Mouse (Mus musculus): ENCODE measurements at regions not wholly inside any gene's neighbourhood (a gene's known extent, or its start where the extent isn't known, plus 50 kb on each side); places are given as distances from the start of the nearest gene placed in this dataset.

DNA sequence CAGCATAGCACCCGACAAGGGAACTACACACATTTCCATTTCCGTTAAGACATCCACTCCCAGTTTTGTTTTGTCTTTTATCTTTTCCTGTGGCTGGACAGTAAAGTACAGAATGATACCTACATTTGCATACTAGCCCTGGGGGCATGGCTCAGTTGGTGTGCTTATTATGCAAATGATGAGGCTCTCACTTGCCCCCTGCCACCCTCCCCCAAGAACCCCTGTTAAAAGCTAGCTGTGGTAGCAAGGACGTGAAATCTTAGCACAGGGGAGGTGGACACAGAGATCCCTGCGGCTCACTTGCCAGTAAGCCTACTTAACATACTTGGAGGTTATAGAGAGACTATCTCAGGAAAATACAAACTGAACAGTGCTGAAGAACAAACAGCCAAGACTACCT is 375.2 kb upstream of the B3galt2 start:
- DNase-seq (no peak), ATAC-seq (no peak)
- WGBS (ENCODE audit: insufficient replicate concordance) = 61% methylated on average over 4 of the region's 4 CpGs
- H3K9me3 ChIP-seq (ENCODE audit: low read length) = no peaks in the 10 kb centered on the region
- no peak overlapping the region for H3K4me3 ChIP-seq (ENCODE audit: low read depth, low read length)
- no peak for TF ChIP-seq EP300 (IDR thresholded peaks at IDR 0.05; ENCODE audit: low read depth)
- TF ChIP-seq CTCF (IDR thresholded peaks at IDR 0.05; ENCODE audit: low read depth) = no peak
- H3K36me3 ChIP-seq (replicated peaks; ENCODE audit: insufficient read depth, low read length) = no peaks in the 10 kb centered on the region
- no peak overlapping the region for H3K4me2 ChIP-seq (ENCODE audit: low read depth, low read length)
- H3K4me1 ChIP-seq (ENCODE audit: insufficient read depth) = no peaks in the 10 kb centered on the region
- H3K27ac ChIP-seq (ENCODE audit: low read depth) = no peak overlapping the region
- H3K27me3 ChIP-seq (ENCODE audit: insufficient read depth, low read length) = no peaks in the 10 kb centered on the region
- H3K9ac ChIP-seq (replicated peaks) = no peak overlapping the region

DNA sequence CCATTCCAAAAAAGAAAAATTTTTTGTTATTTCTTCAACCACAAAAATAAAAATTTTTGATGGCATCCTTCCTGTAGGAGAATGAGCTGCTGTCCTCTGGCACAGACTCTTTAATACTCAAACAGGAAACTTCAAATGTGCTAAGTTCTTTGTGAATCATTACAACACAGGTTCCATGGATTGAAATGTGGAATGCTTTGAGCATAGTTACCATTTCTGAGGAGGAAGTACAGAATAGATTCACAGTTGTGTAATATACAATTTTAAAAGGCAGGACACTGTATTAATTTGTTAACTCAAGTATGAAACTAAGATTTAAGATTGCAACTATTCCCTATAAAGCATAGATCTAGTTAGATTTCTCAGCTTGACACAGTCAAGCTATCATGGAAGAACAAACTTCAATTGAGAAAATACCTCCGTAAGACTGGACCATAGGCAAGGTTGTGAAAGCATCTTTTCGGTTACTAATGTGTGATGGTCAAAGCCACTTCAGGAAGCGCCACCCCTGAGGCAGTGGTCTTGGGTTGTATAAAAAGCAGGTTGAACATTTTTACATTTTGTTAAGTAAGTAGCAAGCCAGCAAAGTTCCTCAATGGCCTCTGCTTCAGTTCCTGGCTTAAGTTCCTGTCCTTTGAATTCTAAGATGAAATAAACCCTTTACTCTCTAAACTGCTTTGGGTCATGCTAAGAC is 354.0 kb upstream of the B3galt2 start:
- Histone ChIP-seq H3K9ac (replicated peaks) (no peak overlapping the region), H3K9me3 (ENCODE audit: low read length) (no peaks in the 10 kb centered on the region), H3K27me3 (ENCODE audit: insufficient read depth, low read length) (no peaks in the 10 kb centered on the region), H3K4me2 (ENCODE audit: low read depth, low read length) (no peak overlapping the region), H3K4me1 (ENCODE audit: insufficient read depth) (no peaks in the 10 kb centered on the region), H3K4me3 (ENCODE audit: low read depth, low read length) (no peak overlapping the region), H3K36me3 (replicated peaks; ENCODE audit: insufficient read depth, low read length) (no peaks in the 10 kb centered on the region), H3K27ac (ENCODE audit: low read depth) (no peak overlapping the region)
- ATAC-seq (no peak), DNase-seq (no peak)
- TF ChIP-seq CTCF (IDR thresholded peaks at IDR 0.05; ENCODE audit: low read depth) (no peak), EP300 (IDR thresholded peaks at IDR 0.05; ENCODE audit: low read depth) (no peak)
- WGBS (ENCODE audit: insufficient replicate concordance) = 73% methylated on average over 3 of the region's 3 CpGs

DNA sequence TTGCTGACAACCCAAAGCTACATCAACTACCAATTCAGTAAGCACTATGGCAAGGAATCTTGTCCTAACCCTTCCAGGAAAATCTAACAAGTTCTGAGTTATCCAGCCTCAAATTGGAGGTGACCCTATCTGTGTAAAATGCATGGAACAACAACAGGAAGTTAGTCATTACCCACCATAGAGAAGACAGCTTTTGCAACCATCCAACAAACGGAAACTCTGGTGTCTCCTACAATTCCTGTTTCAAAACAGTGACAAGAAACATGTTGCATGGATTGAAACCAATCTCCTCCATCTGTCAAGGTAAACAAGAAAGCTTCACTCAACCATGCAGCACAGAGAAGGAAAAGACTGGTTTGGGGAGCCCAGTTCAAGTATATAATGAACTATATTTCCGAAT is 353.0 kb upstream of the B3galt2 start:
- H3K36me3 ChIP-seq (replicated peaks; ENCODE audit: insufficient read depth, low read length) = no peaks in the 10 kb centered on the region
- no peaks in the 10 kb centered on the region for H3K9me3 ChIP-seq (ENCODE audit: low read length)
- no peak for DNase-seq
- H3K4me3 ChIP-seq (ENCODE audit: low read depth, low read length) = no peak overlapping the region
- H3K4me1 ChIP-seq (ENCODE audit: insufficient read depth) = no peaks in the 10 kb centered on the region
- no peak overlapping the region for H3K9ac ChIP-seq (replicated peaks)
- TF ChIP-seq EP300 (IDR thresholded peaks at IDR 0.05; ENCODE audit: low read depth) = no peak
- TF ChIP-seq CTCF (IDR thresholded peaks at IDR 0.05; ENCODE audit: low read depth) = no peak
- no peaks in the 10 kb centered on the region for H3K27me3 ChIP-seq (ENCODE audit: insufficient read depth, low read length)
- H3K4me2 ChIP-seq (ENCODE audit: low read depth, low read length) = no peak overlapping the region
- WGBS (ENCODE audit: insufficient replicate concordance) = 59% methylated on average over 2 of the region's 2 CpGs
- ATAC-seq = no peak
- no peak overlapping the region for H3K27ac ChIP-seq (ENCODE audit: low read depth)

DNA sequence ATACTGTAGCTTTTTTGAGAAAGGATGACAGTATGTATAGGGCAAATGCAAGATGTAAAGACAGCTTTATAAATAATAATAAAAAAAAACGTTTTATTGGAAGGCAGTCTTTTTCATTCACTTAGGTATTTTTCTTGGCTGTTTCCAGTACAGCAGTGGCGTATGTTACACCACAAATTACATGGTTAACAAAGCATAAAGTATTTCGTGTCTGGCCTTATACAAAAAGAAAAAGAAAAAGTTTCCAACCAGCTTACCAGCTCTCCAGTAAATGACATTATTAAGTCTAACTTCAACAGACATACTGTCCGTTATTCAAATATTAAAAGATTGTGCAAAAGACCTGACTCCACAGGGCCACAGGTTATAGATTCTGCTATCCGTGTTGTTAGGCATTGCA is 343.9 kb upstream of the B3galt2 start:
- Histone ChIP-seq H3K4me3 (ENCODE audit: low read depth, low read length) (no peak overlapping the region), H3K4me2 (ENCODE audit: low read depth, low read length) (no peak overlapping the region), H3K9ac (replicated peaks) (no peak overlapping the region), H3K36me3 (replicated peaks; ENCODE audit: insufficient read depth, low read length) (no peaks in the 10 kb centered on the region), H3K4me1 (ENCODE audit: insufficient read depth) (no peaks in the 10 kb centered on the region), H3K27ac (ENCODE audit: low read depth) (no peak overlapping the region), H3K9me3 (ENCODE audit: low read length) (no peaks in the 10 kb centered on the region), H3K27me3 (ENCODE audit: insufficient read depth, low read length) (no peaks in the 10 kb centered on the region)
- TF ChIP-seq CTCF (IDR thresholded peaks at IDR 0.05; ENCODE audit: low read depth) (no peak), EP300 (IDR thresholded peaks at IDR 0.05; ENCODE audit: low read depth) (no peak)
- WGBS (ENCODE audit: insufficient replicate concordance) = 63% methylated on average over 5 of the region's 5 CpGs
- no peak for DNase-seq
- ATAC-seq = no peak

DNA sequence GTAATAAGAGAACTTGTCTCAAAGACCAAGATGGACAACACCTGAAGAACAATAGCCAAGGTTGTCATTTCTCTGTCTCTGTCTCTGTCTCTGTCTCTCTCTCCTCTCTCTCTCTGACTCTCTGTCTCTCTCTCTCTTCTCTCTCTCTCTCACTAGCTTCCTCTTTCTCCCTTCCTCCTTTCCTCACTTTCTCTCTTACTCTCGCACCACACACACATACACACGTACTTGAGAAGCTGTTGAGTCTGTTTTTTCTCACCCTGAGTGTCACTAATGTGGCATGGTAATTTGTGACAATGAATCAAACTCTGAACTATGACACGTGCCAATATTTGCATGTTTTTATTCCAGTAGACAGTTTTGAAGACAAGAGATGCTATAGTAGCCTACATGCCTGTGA is 333.1 kb upstream of the B3galt2 start:
- DNase-seq (no peak), ATAC-seq (no peak)
- no peaks in the 10 kb centered on the region for H3K4me1 ChIP-seq (ENCODE audit: insufficient read depth)
- H3K9ac ChIP-seq (replicated peaks) = no peak overlapping the region
- no peak overlapping the region for H3K27ac ChIP-seq (ENCODE audit: low read depth)
- 47% methylated on average over 3 of the region's 3 CpGs for WGBS (ENCODE audit: insufficient replicate concordance)
- TF ChIP-seq EP300 (IDR thresholded peaks at IDR 0.05; ENCODE audit: low read depth) (no peak), CTCF (IDR thresholded peaks at IDR 0.05; ENCODE audit: low read depth) (no peak)
- no peak overlapping the region for H3K4me3 ChIP-seq (ENCODE audit: low read depth, low read length)
- no peaks in the 10 kb centered on the region for H3K36me3 ChIP-seq (replicated peaks; ENCODE audit: insufficient read depth, low read length)
- H3K27me3 ChIP-seq (ENCODE audit: insufficient read depth, low read length) = no peaks in the 10 kb centered on the region
- H3K4me2 ChIP-seq (ENCODE audit: low read depth, low read length) = no peak overlapping the region
- H3K9me3 ChIP-seq (ENCODE audit: low read length) = no peaks in the 10 kb centered on the region

GRCm38 (mm10) chr1:143318381-143318780 is 322.1 kb upstream of the B3galt2 start:
- no peak overlapping the region for H3K4me3 ChIP-seq (ENCODE audit: low read depth, low read length)
- no peak for ATAC-seq
- no peak overlapping the region for H3K4me2 ChIP-seq (ENCODE audit: low read depth, low read length)
- no peaks in the 10 kb centered on the region for H3K27me3 ChIP-seq (ENCODE audit: insufficient read depth, low read length)
- H3K9ac ChIP-seq (replicated peaks) = no peak overlapping the region
- H3K36me3 ChIP-seq (replicated peaks; ENCODE audit: insufficient read depth, low read length) = no peaks in the 10 kb centered on the region
- DNase-seq = no peak
- TF ChIP-seq EP300 (IDR thresholded peaks at IDR 0.05; ENCODE audit: low read depth) (no peak), CTCF (IDR thresholded peaks at IDR 0.05; ENCODE audit: low read depth) (no peak)
- WGBS (ENCODE audit: insufficient replicate concordance) = 81% methylated on average over 12 of the region's 12 CpGs
- H3K4me1 ChIP-seq (ENCODE audit: insufficient read depth) = no peaks in the 10 kb centered on the region
- H3K27ac ChIP-seq (ENCODE audit: low read depth) = no peak overlapping the region
- no peaks in the 10 kb centered on the region for H3K9me3 ChIP-seq (ENCODE audit: low read length)

All from liver, postnatal 0 days (tissue).